Mouse (Mus musculus) left cerebral cortex, postnatal 4 days (tissue): Measurements from ENCODE around the gene Pcdh7. TPM values are rescaled to one million over a fixed set of nuclear protein-coding genes. Genes with fewer than 3 reads are reported as not detected.
"Not testable (repeated sequence)": the region's sequence is repeated elsewhere in the genome, so short reads cannot be mapped to it uniquely, and the experiment has no call there.

Experiments
- DNase-seq: peaks from one replicate; pipeline ENCODE4 v3.0.0-alpha.2; 2022
- intact Hi-C: fragments of 180-260 bp; cut with DNase I; formaldehyde crosslinking; loops from one replicate; pipeline ENCODE4 v1.15.1; 2025
- total RNA-seq, 2 experiments: library from RNA; stranded (reverse); gene quantifications; 2 replicates each; pipeline ENCODE4 v1.2.3; 2021

The Pcdh7 gene
- total RNA-seq, 2 experiments from 2014 or later = 118 to 136 TPM

DNA sequence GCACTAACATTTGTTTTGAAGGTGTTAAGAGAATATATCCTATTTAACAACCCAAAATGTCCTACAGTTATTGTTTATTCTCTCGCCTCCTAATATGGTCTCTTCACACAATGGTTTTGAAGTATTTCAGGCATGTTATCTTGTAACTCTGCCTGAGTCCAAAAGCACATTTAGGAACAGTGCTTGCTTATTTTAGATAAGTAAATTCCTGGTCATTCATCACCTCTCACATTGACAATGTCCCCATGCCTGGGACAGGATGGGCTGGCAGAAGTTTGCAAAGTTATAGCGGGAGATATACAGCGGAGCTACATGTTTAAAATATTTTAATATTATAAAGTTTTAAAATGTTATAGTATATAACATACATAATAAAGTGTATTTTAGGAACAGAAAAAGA is 365.3 kb downstream of the Pcdh7 start:
- intact Hi-C loops = no loop called here
- no peak for DNase-seq

DNA sequence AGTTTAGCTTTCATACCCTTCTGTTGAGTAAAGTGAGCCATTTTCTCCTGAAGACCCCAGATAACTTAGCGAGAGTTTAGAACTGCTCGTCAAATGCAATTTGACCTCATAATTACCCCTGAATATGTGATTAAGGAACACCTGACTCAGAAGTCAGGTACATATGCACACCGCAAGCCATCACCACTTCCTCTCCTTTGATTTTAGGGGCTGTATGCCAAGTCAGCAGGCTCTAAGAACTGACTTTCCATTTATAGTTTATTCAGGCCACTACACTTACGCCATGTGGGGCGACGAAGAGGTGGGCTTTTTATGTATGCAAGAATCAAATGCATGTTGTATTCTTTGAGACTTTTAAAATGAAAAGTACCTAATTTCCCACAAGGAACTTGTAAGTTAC is 366.2 kb downstream of the Pcdh7 start:
- DNase-seq = no peak
- intact Hi-C loops = no loop called here

DNA sequence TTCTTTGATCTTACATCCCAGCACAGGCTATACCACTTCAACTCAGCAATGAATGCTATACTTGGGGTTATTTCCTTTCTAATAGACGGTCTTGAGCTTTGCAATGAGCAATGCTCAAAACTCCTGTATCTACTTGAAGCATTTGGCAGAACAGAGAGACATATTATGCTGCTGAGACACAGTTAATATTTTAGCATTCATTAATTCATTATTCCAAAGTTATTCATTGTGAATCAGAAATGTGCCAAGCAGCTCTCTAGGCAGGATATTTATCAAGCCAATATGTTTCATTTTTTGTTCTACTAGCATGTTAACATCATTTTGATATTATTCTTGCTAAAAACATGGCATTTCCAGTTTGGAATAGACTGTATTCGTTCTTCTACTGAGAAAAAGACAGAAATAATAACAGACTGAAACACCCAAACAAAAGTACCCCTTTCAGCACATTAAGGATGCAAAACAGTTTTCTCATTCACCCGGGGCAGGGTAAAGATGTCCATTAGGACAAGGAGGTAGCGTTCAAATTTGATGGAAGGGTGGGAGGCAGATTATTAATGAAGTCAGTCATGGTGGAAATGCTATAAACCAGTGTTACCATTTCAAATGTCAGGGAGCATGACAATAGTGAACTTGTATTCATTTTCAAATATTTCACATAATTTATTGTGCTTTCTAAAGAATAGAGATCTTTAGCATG is 391.0 kb downstream of the Pcdh7 start:
- DNase-seq = no peak
- intact Hi-C loops = no loop called here

DNA sequence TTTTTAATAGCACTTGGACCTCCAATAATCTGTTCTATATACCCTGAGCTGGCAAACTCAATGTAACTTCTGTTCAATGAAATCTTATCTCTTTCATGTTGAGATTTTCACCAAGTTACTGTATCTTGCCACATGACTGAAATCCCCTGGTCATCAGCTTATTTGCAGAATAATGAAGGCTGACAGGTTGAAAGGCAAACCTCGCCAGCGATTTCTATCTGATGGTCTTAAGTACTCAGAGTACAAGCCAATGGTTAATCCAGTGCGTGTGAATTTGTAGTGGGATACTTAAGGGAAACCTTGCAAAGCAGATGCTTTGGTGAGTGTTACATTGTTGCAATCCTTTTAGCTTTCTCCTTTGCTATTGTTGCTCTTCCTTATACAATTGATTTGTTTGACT is 398.3 kb downstream of the Pcdh7 start:
- intact Hi-C loops = no loop called here
- no peak for DNase-seq

DNA sequence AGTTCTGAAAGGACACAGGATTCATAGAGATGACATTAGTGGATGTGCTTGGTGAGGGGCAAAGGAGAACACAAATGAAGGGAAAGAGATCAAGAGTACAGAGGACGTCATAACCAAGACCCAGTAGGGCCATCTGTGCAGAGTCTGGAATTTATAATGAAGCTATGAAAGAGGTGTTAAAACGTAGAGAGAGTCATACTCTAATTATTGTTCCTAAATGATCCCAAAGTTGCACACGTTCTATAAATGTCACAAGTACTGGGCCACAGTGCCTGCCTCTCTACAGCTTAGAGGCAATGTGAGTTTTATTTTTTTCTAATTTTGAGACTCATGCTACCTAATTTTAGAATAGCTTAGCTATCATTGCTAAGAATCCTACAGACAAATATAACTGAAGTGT is 400.1 kb downstream of the Pcdh7 start:
- intact Hi-C loops = no loop called here
- DNase-seq = no peak

DNA sequence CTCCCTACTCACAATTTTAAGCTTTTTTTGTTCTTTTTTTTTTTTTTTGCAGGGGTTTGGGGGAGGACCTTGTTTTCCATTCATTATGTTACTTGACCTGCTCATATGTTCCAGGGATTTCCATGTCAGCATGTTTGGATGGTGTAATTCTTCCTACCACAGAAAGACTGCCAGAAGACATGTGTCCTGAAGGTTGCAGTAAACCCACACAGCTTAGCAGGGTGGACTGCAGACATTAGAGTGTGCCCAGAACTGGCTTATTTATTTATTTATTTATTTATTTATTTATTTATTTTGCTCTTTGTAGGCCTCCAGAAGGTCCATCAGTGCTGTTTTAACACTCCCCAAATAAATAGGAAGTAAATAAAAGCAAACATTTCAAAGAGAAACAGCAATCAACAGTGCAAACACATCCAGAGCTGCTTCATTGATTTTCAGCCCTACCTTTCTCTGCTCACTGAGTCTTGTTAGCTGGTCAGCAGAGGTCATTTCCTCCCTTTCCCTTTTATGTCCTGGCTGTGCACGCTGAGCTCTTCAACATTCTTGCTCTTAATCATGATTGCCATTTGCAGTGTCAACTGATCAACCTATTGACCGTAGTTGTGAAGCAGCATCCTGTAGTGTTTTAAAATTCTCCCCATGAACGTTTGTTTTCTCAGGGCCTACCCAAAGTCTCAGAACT is 401.3 kb downstream of the Pcdh7 start:
- no peak for DNase-seq
- intact Hi-C loops = no loop called here

DNA sequence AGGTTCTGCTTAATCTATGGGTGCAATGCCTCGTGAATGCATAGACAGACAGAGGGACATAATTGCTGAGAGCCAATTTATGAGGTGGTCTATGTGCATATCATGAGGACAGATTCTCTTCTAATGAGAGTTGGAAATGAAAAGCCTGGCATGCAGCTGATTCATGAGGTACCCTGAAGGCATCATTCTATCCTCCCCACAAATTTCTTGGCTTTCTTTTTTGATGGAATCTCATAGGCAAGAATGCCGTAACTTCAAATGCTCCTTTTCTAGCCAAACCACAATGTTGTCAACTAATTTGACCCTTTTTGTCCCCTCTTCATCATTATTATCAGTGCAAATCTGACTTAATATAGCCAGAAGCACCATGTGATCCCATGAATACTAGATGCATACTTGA is 426.1 kb downstream of the Pcdh7 start:
- DNase-seq = no peak
- intact Hi-C loops = no loop called here

DNA sequence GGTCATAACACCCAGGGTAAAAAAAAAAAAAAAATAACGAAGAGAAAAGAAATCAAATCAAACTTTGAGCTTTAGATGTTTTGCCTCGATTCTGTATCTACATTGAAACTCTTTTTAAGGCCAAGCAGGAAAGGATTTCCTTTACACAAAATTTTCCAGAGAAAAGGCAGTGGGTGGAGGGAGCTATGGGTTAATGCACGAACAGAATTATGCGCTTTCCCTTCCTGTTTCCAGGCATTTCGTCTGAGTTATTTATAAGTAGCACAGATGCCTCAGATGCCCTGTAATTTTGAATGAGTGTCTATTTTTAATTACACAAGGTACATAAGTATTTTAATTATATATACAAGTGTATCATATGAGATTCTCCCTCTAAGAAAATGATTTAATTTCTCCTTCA is 436.2 kb downstream of the Pcdh7 start:
- intact Hi-C loops = no loop called here
- no peak for DNase-seq

DNA sequence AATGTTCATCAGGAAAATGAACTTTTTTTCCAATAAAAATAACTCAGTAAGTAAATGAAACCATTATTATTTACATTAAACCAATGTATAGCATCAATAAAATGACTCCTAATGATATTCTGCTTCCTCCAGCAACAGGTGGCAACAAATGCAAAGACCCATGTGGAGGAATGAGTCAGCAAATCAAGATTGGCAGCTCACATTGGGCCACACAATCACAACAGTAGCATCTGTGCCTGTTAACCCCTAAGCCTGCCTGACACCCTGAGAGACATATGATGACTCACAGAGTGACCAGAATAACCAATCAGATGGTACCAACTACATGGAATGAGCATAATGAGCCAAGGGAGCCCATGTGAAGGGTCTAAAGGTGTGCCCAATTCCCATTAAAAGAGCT is 454.5 kb downstream of the Pcdh7 start:
- DNase-seq = no peak
- intact Hi-C loops = no loop called here

DNA sequence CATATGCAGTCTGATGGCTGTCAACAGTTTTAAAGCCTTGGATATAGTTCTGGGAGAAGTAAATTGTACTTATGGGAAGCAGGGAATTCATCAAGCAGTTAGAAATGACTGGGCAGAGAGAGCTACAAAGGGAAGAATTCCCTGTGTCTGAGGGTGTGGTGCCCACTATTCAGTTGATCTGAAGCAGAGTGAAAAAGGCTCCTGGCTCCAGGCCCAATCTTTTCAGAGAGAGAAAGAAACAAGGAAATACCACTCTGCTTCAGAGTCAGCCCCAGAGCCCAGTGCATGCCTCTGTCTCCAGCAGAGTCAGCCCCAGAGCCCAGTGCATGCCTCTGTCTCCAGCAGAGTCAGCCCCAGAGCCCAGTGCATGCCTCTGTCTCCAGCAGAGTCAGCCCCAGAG is 456.6 kb downstream of the Pcdh7 start:
- intact Hi-C loops = not testable (repeated sequence)
- DNase-seq = peak; percentile 4

DNA sequence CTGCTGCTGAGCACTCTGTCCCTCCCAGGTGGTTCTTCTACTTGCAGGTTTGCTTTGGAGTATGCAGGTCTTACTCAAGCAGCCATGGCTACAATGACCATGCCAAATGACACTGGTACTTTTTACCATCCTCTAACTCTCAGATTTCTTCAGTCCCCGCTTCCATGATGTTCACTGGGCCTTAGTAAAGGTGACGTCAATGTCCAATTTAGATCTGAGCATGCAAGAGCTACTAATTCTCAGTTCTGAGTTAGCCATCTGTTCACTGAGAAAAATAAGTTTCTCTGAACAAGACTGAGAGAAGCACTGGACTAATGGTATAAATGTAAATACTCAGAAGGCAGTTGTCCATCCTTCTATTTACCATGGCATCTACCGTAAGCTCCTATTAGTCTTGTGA is 457.8 kb downstream of the Pcdh7 start:
- DNase-seq = no peak
- intact Hi-C loops = no loop called here
